Mouse (Mus musculus): ENCODE measurements around the gene Gucy2e. TPM values are rescaled to one million over a fixed set of nuclear protein-coding genes. Genes with fewer than 3 reads are reported as not detected.

Gene Gucy2e
- polyA plus RNA-seq, 1 experiment = 0.26 TPM

DNA sequence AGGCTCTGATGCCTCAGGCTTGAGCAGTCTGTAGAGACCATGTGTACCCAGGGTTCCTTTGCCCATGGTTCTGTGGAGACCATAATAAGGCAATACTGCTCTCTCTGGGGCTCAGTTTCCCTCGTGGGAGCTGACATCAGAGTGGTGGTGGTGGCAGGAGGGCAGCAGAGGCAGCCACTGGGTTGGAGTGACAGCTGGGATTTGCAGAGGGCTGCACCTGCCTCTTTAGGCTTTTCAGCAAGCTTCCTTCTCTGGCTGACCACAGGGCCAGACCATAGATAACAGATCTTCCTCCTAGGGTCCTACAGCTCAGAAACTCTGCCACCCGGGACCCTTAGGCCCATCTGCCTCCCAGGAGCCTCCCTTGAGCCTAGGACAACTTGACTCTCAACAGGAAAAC is 20.2 kb upstream of the Gucy2e start:
- H3K27me3 ChIP-seq (ENCODE audit: control insufficient read depth, insufficient read depth, low read length) = no peaks in the 10 kb centered on the region
- peaks cover 4% of the 10 kb centered on the region; the same call in 1 of the 2 replicates for H3K4me1 ChIP-seq (replicated peaks; ENCODE audit: control insufficient read depth, insufficient read depth, low read length)
- 62% methylated on average over 2 of the region's 2 CpGs for WGBS
- TF ChIP-seq POLR2A (IDR thresholded peaks at IDR 0.05; ENCODE audit: control insufficient read depth, extremely low read depth, insufficient read depth, low read length, poor library complexity) = no peak
- TF ChIP-seq CTCF (IDR thresholded peaks at IDR 0.05; ENCODE audit: borderline replicate concordance, control insufficient read depth, extremely low read depth, insufficient read depth, low read length, poor library complexity) = no peak
- no peak overlapping the region for H3K27ac ChIP-seq (ENCODE audit: control insufficient read depth, insufficient read depth, low read length)
- no peaks in the 10 kb centered on the region for H3K36me3 ChIP-seq (ENCODE audit: control insufficient read depth, insufficient read depth, low read length)
- no peak overlapping the region for H3K4me3 ChIP-seq (ENCODE audit: control insufficient read depth, insufficient read depth, low read length)
- DNase-seq = no peak

DNA sequence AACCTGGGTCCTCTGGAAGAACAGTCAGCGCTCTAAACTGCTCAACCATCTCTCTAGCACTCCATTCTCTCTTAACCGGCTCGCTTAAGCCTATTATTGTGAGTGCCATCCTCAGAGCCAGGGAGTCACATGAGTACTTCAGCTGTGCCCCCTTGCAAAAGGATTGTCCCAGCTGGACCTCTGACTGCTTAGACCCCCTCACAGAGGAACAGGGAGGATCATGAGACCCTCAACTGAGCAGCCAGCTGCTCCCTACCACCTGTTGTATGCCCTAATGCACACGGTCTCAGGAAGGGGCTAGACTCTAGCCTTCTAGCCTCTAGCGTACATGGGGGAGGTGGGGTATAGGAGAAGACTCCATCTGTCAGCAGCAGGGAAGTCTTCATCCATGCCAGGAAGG is 18.0 kb upstream of the Gucy2e start:
- Histone ChIP-seq H3K36me3 (ENCODE audit: control insufficient read depth, insufficient read depth, low read length) (no peaks in the 10 kb centered on the region), H3K4me3 (ENCODE audit: control insufficient read depth, insufficient read depth, low read length) (no peak overlapping the region), H3K4me1 (replicated peaks; ENCODE audit: control insufficient read depth, insufficient read depth, low read length) (peaks cover 4% of the 10 kb centered on the region; the same call in 1 of the 2 replicates), H3K27me3 (ENCODE audit: control insufficient read depth, insufficient read depth, low read length) (no peaks in the 10 kb centered on the region), H3K27ac (ENCODE audit: control insufficient read depth, insufficient read depth, low read length) (no peak overlapping the region)
- TF ChIP-seq CTCF (IDR thresholded peaks at IDR 0.05; ENCODE audit: borderline replicate concordance, control insufficient read depth, extremely low read depth, insufficient read depth, low read length, poor library complexity) (no peak), POLR2A (IDR thresholded peaks at IDR 0.05; ENCODE audit: control insufficient read depth, extremely low read depth, insufficient read depth, low read length, poor library complexity) (no peak)
- DNase-seq = no peak
- WGBS = 89% methylated on average over 5 of the region's 5 CpGs

DNA sequence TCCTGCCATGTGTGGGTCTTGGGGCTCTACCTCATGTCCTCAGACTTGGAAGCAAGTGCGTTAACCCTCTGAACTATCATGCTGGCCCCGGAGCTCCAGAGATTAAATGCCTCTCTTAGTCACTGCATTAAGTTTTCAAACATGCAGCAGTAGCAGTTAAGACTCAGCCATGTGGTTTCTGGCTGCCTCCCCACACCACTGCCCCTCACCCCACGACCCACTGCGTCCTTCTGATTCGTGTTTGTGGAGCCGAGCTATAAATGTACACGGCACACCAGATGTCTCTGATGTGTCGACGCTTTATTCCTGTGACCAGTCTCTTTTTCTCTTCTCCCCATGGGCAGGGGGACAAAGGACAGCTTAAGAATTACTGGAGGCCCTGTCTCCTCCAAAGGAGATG is 16.3 kb upstream of the Gucy2e start:
- WGBS = 44% methylated on average over 9 of the region's 9 CpGs
- DNase-seq = no peak
- Histone ChIP-seq H3K4me1 (replicated peaks; ENCODE audit: control insufficient read depth, insufficient read depth, low read length) (peaks cover 3% of the 10 kb centered on the region; the same call in 1 of the 2 replicates), H3K4me3 (ENCODE audit: control insufficient read depth, insufficient read depth, low read length) (no peak overlapping the region), H3K27ac (ENCODE audit: control insufficient read depth, insufficient read depth, low read length) (no peak overlapping the region), H3K36me3 (ENCODE audit: control insufficient read depth, insufficient read depth, low read length) (no peaks in the 10 kb centered on the region), H3K27me3 (ENCODE audit: control insufficient read depth, insufficient read depth, low read length) (no peaks in the 10 kb centered on the region)
- TF ChIP-seq POLR2A (IDR thresholded peaks at IDR 0.05; ENCODE audit: control insufficient read depth, extremely low read depth, insufficient read depth, low read length, poor library complexity) = no peak
- no peak for TF ChIP-seq CTCF (IDR thresholded peaks at IDR 0.05; ENCODE audit: borderline replicate concordance, control insufficient read depth, extremely low read depth, insufficient read depth, low read length, poor library complexity)

DNA sequence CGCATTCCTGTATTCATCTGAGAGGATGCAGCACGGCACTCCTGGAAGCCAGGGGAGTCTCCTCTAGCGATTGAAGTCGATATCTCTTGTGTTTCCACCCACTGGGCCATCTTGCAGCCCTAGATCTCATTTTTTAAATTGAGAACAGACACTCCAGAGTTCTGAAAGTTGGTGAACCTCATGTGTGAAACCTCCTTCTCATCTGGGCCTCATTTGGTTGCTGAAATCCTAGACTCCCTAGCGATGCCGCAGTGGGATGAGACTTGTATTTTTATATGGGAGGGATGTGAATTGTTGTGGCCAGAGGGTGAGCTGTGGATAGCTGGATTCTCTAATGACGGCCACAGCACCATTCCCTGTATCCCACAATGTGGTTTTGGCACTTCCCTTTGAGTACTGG is 15.1 kb upstream of the Gucy2e start:
- Histone ChIP-seq H3K4me3 (ENCODE audit: control insufficient read depth, insufficient read depth, low read length) (no peak overlapping the region), H3K27me3 (ENCODE audit: control insufficient read depth, insufficient read depth, low read length) (no peaks in the 10 kb centered on the region), H3K4me1 (replicated peaks; ENCODE audit: control insufficient read depth, insufficient read depth, low read length) (no peaks in the 10 kb centered on the region), H3K36me3 (ENCODE audit: control insufficient read depth, insufficient read depth, low read length) (no peaks in the 10 kb centered on the region), H3K27ac (ENCODE audit: control insufficient read depth, insufficient read depth, low read length) (no peak overlapping the region)
- 90% methylated on average over 7 of the region's 7 CpGs for WGBS
- no peak for TF ChIP-seq POLR2A (IDR thresholded peaks at IDR 0.05; ENCODE audit: control insufficient read depth, extremely low read depth, insufficient read depth, low read length, poor library complexity)
- TF ChIP-seq CTCF (IDR thresholded peaks at IDR 0.05; ENCODE audit: borderline replicate concordance, control insufficient read depth, extremely low read depth, insufficient read depth, low read length, poor library complexity) = no peak
- DNase-seq = no peak

DNA sequence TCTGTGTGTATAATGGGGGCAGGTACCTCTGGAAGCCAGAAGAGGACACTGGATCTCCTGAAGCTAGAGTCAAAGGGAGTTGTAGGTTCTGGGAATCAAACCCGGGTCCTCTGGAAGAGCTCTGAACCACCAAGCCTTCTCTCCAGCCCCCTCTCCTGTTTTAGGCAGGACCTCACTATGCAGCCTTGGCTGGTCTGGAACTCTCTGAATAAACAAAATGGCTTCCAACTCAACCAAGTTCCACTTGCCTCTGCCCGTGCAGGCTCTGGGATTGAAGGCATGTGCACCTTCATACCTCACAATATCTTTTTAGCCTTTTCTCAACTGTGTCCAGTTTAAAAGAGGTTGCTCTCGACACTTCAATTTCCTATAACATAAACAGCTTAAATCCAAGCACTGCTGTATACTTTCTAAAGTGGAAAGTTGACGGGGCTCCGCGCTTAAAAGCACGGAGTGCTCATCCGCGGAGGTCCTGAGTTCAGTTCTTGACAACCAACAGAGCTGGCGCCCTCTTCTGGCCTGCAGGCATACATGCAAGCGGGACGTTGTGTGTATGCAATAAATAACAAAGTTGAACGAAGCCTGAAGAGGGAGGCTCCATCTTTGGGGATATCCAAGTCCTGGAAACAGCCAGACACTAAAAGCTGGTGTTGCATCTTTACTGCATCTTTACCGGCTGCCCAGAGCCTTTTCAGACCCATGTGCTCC is 14.5 kb upstream of the Gucy2e start:
- 70% methylated on average over 14 of the region's 14 CpGs for WGBS

DNA sequence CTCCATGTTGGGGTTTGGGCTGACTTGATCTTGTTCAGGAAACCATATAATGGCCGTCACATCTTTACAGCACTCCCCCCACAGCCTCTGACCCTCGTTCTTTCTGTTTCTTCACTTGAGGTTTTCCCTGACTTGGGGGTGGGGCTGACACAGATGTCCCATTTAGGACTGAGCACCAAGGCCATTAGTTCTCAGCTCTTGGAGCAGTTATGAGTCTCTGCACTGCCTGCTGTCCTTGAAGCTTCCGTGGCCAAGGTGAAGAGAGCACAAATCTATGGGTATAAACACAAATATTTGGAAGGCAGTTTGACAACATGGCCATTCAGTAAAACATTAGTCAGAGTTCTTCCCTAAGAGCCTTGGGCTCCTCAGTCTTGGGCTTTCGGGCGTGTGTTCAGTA is 13.3 kb upstream of the Gucy2e start:
- no peaks in the 10 kb centered on the region for H3K36me3 ChIP-seq (ENCODE audit: control insufficient read depth, insufficient read depth, low read length)
- 74% methylated on average over 5 of the region's 5 CpGs for WGBS
- DNase-seq = no peak
- no peak for TF ChIP-seq POLR2A (IDR thresholded peaks at IDR 0.05; ENCODE audit: control insufficient read depth, extremely low read depth, insufficient read depth, low read length, poor library complexity)
- no peak for TF ChIP-seq CTCF (IDR thresholded peaks at IDR 0.05; ENCODE audit: borderline replicate concordance, control insufficient read depth, extremely low read depth, insufficient read depth, low read length, poor library complexity)
- no peaks in the 10 kb centered on the region for H3K27me3 ChIP-seq (ENCODE audit: control insufficient read depth, insufficient read depth, low read length)
- no peaks in the 10 kb centered on the region for H3K4me1 ChIP-seq (replicated peaks; ENCODE audit: control insufficient read depth, insufficient read depth, low read length)
- H3K4me3 ChIP-seq (ENCODE audit: control insufficient read depth, insufficient read depth, low read length) = no peak overlapping the region
- H3K27ac ChIP-seq (ENCODE audit: control insufficient read depth, insufficient read depth, low read length) = no peak overlapping the region

More for the DNA sequence above, 14.5 kb upstream of the Gucy2e start:
- no peaks in the 10 kb centered on the region for H3K4me1 ChIP-seq (replicated peaks; ENCODE audit: control insufficient read depth, insufficient read depth, low read length)
- peak; percentile 35 for DNase-seq
- no peak overlapping the region for H3K4me3 ChIP-seq (ENCODE audit: control insufficient read depth, insufficient read depth, low read length)
- no peak overlapping the region for H3K27ac ChIP-seq (ENCODE audit: control insufficient read depth, insufficient read depth, low read length)
- TF ChIP-seq POLR2A (IDR thresholded peaks at IDR 0.05; ENCODE audit: control insufficient read depth, extremely low read depth, insufficient read depth, low read length, poor library complexity) (no peak), CTCF (IDR thresholded peaks at IDR 0.05; ENCODE audit: borderline replicate concordance, control insufficient read depth, extremely low read depth, insufficient read depth, low read length, poor library complexity) (peak; percentile 59; the same call in 1 of the 2 replicates)
- no peaks in the 10 kb centered on the region for H3K36me3 ChIP-seq (ENCODE audit: control insufficient read depth, insufficient read depth, low read length)
- no peaks in the 10 kb centered on the region for H3K27me3 ChIP-seq (ENCODE audit: control insufficient read depth, insufficient read depth, low read length)

All from thymus, adult 2 months (tissue).